Mouse (Mus musculus): ENCODE data around the gene Pknox1. TPM values are rescaled to one million over a fixed set of nuclear protein-coding genes. Genes with fewer than 3 reads are reported as not detected.

Pknox1 gene
- polyA plus RNA-seq, 1 experiment: 26.8 TPM

DNA sequence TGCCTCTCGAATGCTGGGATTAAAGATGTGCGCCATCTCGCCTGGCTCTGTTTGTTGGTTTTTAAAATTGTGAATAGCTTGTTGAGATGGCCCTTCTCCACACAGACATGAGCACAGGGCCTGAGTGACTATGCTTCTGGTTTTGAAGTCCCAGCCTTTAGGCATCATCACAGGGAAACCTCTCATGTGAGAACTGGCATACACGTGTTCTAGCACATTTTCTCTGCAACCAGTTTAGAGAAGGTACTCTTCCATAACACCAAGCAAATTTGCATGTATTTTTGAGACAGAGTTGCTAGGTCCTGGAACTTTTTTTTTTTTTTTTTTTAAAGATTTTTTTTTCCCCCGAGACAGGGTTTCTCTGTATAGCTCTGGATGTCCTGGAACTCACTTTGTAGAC lies 92.1 kb downstream of the Pknox1 start:
- no peak overlapping the region for H3K4me3 ChIP-seq (replicated peaks; ENCODE audit: extremely low read depth, low read depth, low read length)

More for the DNA sequence above, 92.1 kb downstream of the Pknox1 start:
- whole genome bisulfite sequencing: 81% methylated on average over 5 of the region's 5 CpGs
- DNase-seq: no peak
- H3K4me1 ChIP-seq (ENCODE audit: control insufficient read depth, insufficient read depth, low read length): peaks cover 11% of the 10 kb centered on the region; the same call in 1 of the 2 replicates
- TF ChIP-seq POLR2A (IDR thresholded peaks at IDR 0.05; ENCODE audit: borderline replicate concordance, extremely low read depth, low read depth, low read length): no peak
- no peak for TF ChIP-seq CTCF (IDR thresholded peaks at IDR 0.05; ENCODE audit: insufficient read depth, low read length)

Other genes with a start within 250 kb of the Pknox1 start
- gene Pde9a, start 178.5 kb upstream of the Pknox1 start, polyA plus RNA-seq (2012; rRNA removed): 83.6 and 99.1 TPM in 2 replicates
- gene Wdr4, start 44.8 kb upstream of the Pknox1 start, polyA plus RNA-seq (2012; rRNA removed): 20.1 and 20.6 TPM in 2 replicates
- 79.5 and 101 TPM in 2 replicates for gene Ndufv3, start 44.6 kb upstream of the Pknox1 start, polyA plus RNA-seq (2012; rRNA removed)
- gene Cbs, start 72.5 kb downstream of the Pknox1 start, polyA plus RNA-seq (2012; rRNA removed): 5.5 and 6.3 TPM in 2 replicates
- 35.1 and 49.0 TPM in 2 replicates for gene U2af1, start 94.2 kb downstream of the Pknox1 start, polyA plus RNA-seq (2012; rRNA removed)
- 2.5 and 2.9 TPM in 2 replicates for gene Cryaa, start 113.1 kb downstream of the Pknox1 start, polyA plus RNA-seq (2012; rRNA removed)